ENCODE assay signal across 11 mouse cellular contexts in genomic region chr7:43747788-43748187, GRCm38 (mm10). TPM values are rescaled to one million over a fixed set of nuclear protein-coding genes. Genes with fewer than 3 reads are reported as not detected.
DNase-seq lines count a peak whose midpoint lies in the region; ATAC-seq and TF ChIP-seq lines count a peak whose summit lies in the region.
"Had no signal": no experiment of that assay in that cellular context is flagged by ENCODE, and none has a peak within 500 bp of the region (broad histone marks: within the 10 kb centered on the region; RNA-seq: fewer than 3 reads in every experiment).

No protein-coding gene starts in this region.

- H3K27me3 ChIP-seq in kidney, postnatal 0 days (ENCODE audit: insufficient read depth, low read length) = no peaks in the 10 kb centered on the region
- H3K27me3 ChIP-seq in kidney, embryonic 14.5 days (ENCODE audit: control insufficient read depth, insufficient read depth, low read length) = no peaks in the 10 kb centered on the region
- no peaks in the 10 kb centered on the region for H3K27me3 ChIP-seq in heart, embryonic 15.5 days

- no peak overlapping the region for H3K4me2 ChIP-seq in kidney, postnatal 0 days (ENCODE audit: low read length)
- no peak overlapping the region for H3K4me2 ChIP-seq in kidney, embryonic 14.5 days (replicated peaks; ENCODE audit: low read depth, low read length)
- H3K4me2 ChIP-seq in heart, embryonic 15.5 days = no peak overlapping the region

- H3K9ac ChIP-seq in kidney, postnatal 0 days (ENCODE audit: low read depth, low read length) = no peak overlapping the region
- no peak overlapping the region for H3K9ac ChIP-seq in kidney, embryonic 14.5 days (ENCODE audit: low read depth, low read length)
- H3K9ac ChIP-seq in heart, embryonic 15.5 days = no peak overlapping the region

- DNase-seq in kidney, postnatal 0 days (ENCODE audit: low spot score) = peak; percentile 28
- peak; percentile 63 for DNase-seq in brain, adult 2 months (ENCODE audit: low read depth, low spot score)
- peak; percentile 73 for DNase-seq in lung, postnatal 36 days
- no peak for DNase-seq in cerebellum, adult 11-12 months
- no peak for DNase-seq in layer of hippocampus, adult 8-10 months (ENCODE audit: low spot score in 2 of 2)

- H3K4me1 ChIP-seq in kidney, postnatal 0 days (replicated peaks; ENCODE audit: insufficient read depth, low read length) = no peaks in the 10 kb centered on the region
- no peaks in the 10 kb centered on the region for H3K4me1 ChIP-seq in kidney, embryonic 14.5 days (ENCODE audit: control insufficient read depth, insufficient read depth, low read length)
- H3K4me1 ChIP-seq in heart, embryonic 15.5 days (replicated peaks) = no peaks in the 10 kb centered on the region

- H3K4me3 ChIP-seq in kidney, postnatal 0 days (replicated peaks; ENCODE audit: low read depth, low read length) = no peak overlapping the region
- no peak overlapping the region for H3K4me3 ChIP-seq in kidney, embryonic 14.5 days (ENCODE audit: low read length)
- no peak overlapping the region for H3K4me3 ChIP-seq in heart, embryonic 15.5 days

- no peaks in the 10 kb centered on the region for H3K9me3 ChIP-seq in kidney, postnatal 0 days (replicated peaks; ENCODE audit: low read length)
- no peaks in the 10 kb centered on the region for H3K9me3 ChIP-seq in kidney, embryonic 14.5 days (ENCODE audit: control insufficient read depth, low read length)
- H3K9me3 ChIP-seq in heart, embryonic 15.5 days (replicated peaks) = no peaks in the 10 kb centered on the region

- TF ChIP-seq CTCF in kidney, postnatal 0 days (IDR thresholded peaks at IDR 0.05; ENCODE audit: low read depth) = no peak

- no peak for ATAC-seq in kidney, postnatal 0 days (replicated peaks; ENCODE audit: low FRiP score, low read depth)
- no peak for ATAC-seq in kidney, embryonic 14.5 days (ENCODE audit: low FRiP score, low TSS enrichment)
- ATAC-seq in heart, embryonic 15.5 days (replicated peaks; ENCODE audit: insufficient number of reproducible peaks, insufficient read depth, low FRiP score, low read depth) = no peak
- ATAC-seq: midbrain, embryonic 16.5 days; Patski had no signal

- no peak overlapping the region for H3K27ac ChIP-seq in kidney, postnatal 0 days
- H3K27ac ChIP-seq in kidney, embryonic 14.5 days (ENCODE audit: low read depth, low read length) = no peak overlapping the region
- peak overlapping the region; percentile 36; the same call in 1 of the 2 replicates for H3K27ac ChIP-seq in heart, embryonic 15.5 days

- 48% methylated on average over 1 of the region's 1 CpGs for WGBS in kidney, postnatal 0 days
- WGBS in kidney, embryonic 14.5 days = 76% methylated on average over 1 of the region's 1 CpGs
- 37% methylated on average over 1 of the region's 1 CpGs for WGBS in heart, embryonic 15.5 days

- H3K36me3 ChIP-seq in kidney, postnatal 0 days (ENCODE audit: insufficient read depth, low read length) = no peaks in the 10 kb centered on the region
- H3K36me3 ChIP-seq in kidney, embryonic 14.5 days (ENCODE audit: control insufficient read depth, insufficient read depth, low read length) = no peaks in the 10 kb centered on the region
- H3K36me3 ChIP-seq in heart, embryonic 15.5 days = no peaks in the 10 kb centered on the region

RNA-seq across cellular contexts. Expression of gene Klk12, which starts 20.9 kb away (rescaled TPM):
- not detected in 2 replicates for polyA plus RNA-seq in kidney, postnatal 0 days (2015; fragmentation: Nextera tagmentation; extraction: Ambion mirVana)
- polyA plus RNA-seq in kidney, embryonic 14.5 days (2014; fragmentation: Nextera tagmentation; extraction: Ambion mirVana) = not detected in 2 replicates
- not detected in 2 replicates for polyA plus RNA-seq in heart, embryonic 15.5 days (2015; fragmentation: Nextera tagmentation; extraction: Ambion mirVana)
- not detected for total RNA-seq in layer of hippocampus, adult 8-10 months (2022)
- total RNA-seq: left cerebral cortex, adult 8-10 months had no signal
- polyA plus RNA-seq: midbrain, embryonic 16.5 days; Patski; small intestine, adult 2 months had no signal

RNA-seq across cellular contexts. Expression of gene Klk11, which starts 26.6 kb away (rescaled TPM):
- polyA plus RNA-seq in kidney, postnatal 0 days (2015; fragmentation: Nextera tagmentation; extraction: Ambion mirVana) = 0.18 TPM in 1 of 2 replicates, not detected in the other
- polyA plus RNA-seq in kidney, embryonic 14.5 days (2014; fragmentation: Nextera tagmentation; extraction: Ambion mirVana) = 0.27 TPM in 1 of 2 replicates, not detected in the other
- 0.11 and 0.20 TPM in 2 replicates for polyA plus RNA-seq in heart, embryonic 15.5 days (2015; fragmentation: Nextera tagmentation; extraction: Ambion mirVana)
- not detected for total RNA-seq in layer of hippocampus, adult 8-10 months (2022)
- total RNA-seq: left cerebral cortex, adult 8-10 months had no signal
- polyA plus RNA-seq: midbrain, embryonic 16.5 days; Patski; small intestine, adult 2 months had no signal

RNA-seq across cellular contexts. Expression of gene Klk10, which starts 33.0 kb away (rescaled TPM):
- 0.46 and 0.51 TPM in 2 replicates for polyA plus RNA-seq in kidney, postnatal 0 days (2015; fragmentation: Nextera tagmentation; extraction: Ambion mirVana)
- polyA plus RNA-seq in kidney, embryonic 14.5 days (2014; fragmentation: Nextera tagmentation; extraction: Ambion mirVana) = 0.41 and 1.3 TPM in 2 replicates
- polyA plus RNA-seq in heart, embryonic 15.5 days (2015; fragmentation: Nextera tagmentation; extraction: Ambion mirVana) = 0.31 and 1.2 TPM in 2 replicates
- 1 to 10 TPM in 2 of 4 experiments, under 1 TPM in 2; 0.92 to 1.5 (median 1.3) TPM for total RNA-seq in layer of hippocampus, adult 8-10 months (2022)
- total RNA-seq: left cerebral cortex, adult 8-10 months had no signal
- polyA plus RNA-seq: Patski had no signal

RNA-seq across cellular contexts. Expression of gene Klk13, which starts 35.4 kb away (rescaled TPM):
- polyA plus RNA-seq in kidney, postnatal 0 days (2015; fragmentation: Nextera tagmentation; extraction: Ambion mirVana) = 0.14 and 0.17 TPM in 2 replicates
- polyA plus RNA-seq in kidney, embryonic 14.5 days (2014; fragmentation: Nextera tagmentation; extraction: Ambion mirVana) = 0.19 and 0.31 TPM in 2 replicates
- polyA plus RNA-seq in heart, embryonic 15.5 days (2015; fragmentation: Nextera tagmentation; extraction: Ambion mirVana) = 0.19 and 0.34 TPM in 2 replicates
- not detected for total RNA-seq in layer of hippocampus, adult 8-10 months (2022)
- total RNA-seq: left cerebral cortex, adult 8-10 months had no signal
- polyA plus RNA-seq: Patski; small intestine, adult 2 months had no signal

RNA-seq across cellular contexts. Expression of gene Klk9, which starts 43.9 kb away (rescaled TPM):
- polyA plus RNA-seq in kidney, postnatal 0 days (2015; fragmentation: Nextera tagmentation; extraction: Ambion mirVana) = 0.08 and 0.18 TPM in 2 replicates
- 0.26 TPM in 1 of 2 replicates, not detected in the other for polyA plus RNA-seq in kidney, embryonic 14.5 days (2014; fragmentation: Nextera tagmentation; extraction: Ambion mirVana)
- not detected in 2 replicates for polyA plus RNA-seq in heart, embryonic 15.5 days (2015; fragmentation: Nextera tagmentation; extraction: Ambion mirVana)
- under 1 TPM in 1 of 4 experiments, not detected in 3; 0.23 TPM for total RNA-seq in layer of hippocampus, adult 8-10 months (2022)
- total RNA-seq: left cerebral cortex, adult 8-10 months had no signal
- polyA plus RNA-seq: Patski; small intestine, adult 2 months had no signal

Comparison
In these comparisons a context has a peak if more than half of its experiments do, and no peak if none do; other contexts are left out.
1. DNase-seq: peak in kidney, postnatal 0 days (single experiment), brain, adult 2 months (single experiment) and lung, postnatal 36 days (single experiment); none in cerebellum, adult 11-12 months (single experiment) and layer of hippocampus, adult 8-10 months (0 of 2).